Mouse (Mus musculus): ENCODE measurements around the gene Ifi27. TPM values are rescaled to one million over a fixed set of nuclear protein-coding genes. Genes with fewer than 3 reads are reported as not detected.

Gene Ifi27
- total and polyA plus RNA-seq, 2 experiments: 149 to 288 TPM

- TF ChIP-seq POLR2A (IDR thresholded peaks at IDR 0.05; ENCODE audit: extremely low read depth, insufficient read depth, low read length) (no peak), CTCF (IDR thresholded peaks at IDR 0.05; ENCODE audit: low read depth, low read length) (no peak)
Observed at GRCm38 (mm10) chr12:103425016-103425728, 8.8 kb upstream of the Ifi27 start.

GRCm38 (mm10) chr12:103425729-103426470, 8.1 kb upstream of the Ifi27 start, which contains the start of gene Ddx24:
Gene Ddx24 (minus strand): TSS chr12:103425830.
- peaks cover 6% of the 10 kb centered on the region; the same call in 1 of the 2 replicates for H3K36me3 ChIP-seq (ENCODE audit: control insufficient read depth, insufficient read depth, low read length)
- peak within 1 kb of the TSS; percentile 52 for H3K27ac ChIP-seq (replicated peaks; ENCODE audit: insufficient read depth, low read depth, low read length)
- H3K4me1 ChIP-seq (ENCODE audit: control insufficient read depth, insufficient read depth, low read length): peaks cover 14% of the 10 kb centered on the region
- H3K4me3 ChIP-seq (ENCODE audit: insufficient read depth, low read depth, low read length): peak within 1 kb of the TSS; percentile 96
- H3K79me2 ChIP-seq (ENCODE audit: control insufficient read depth, insufficient read depth, low read length): peaks cover 15% of the 10 kb centered on the region; the same call in 1 of the 2 replicates
- peak within 1 kb of the TSS; percentile 94 for H3K9ac ChIP-seq (ENCODE audit: low read depth, low read length)
- WGBS: 1% methylated on average over 33 of the region's 33 CpGs
- TF ChIP-seq CTCF (IDR thresholded peaks at IDR 0.05; ENCODE audit: low read depth, low read length) (peak; percentile 97), POLR2A (IDR thresholded peaks at IDR 0.05; ENCODE audit: extremely low read depth, insufficient read depth, low read length) (peak; percentile 80; the same call in 1 of the 2 replicates)
- DNase-seq (ENCODE audit: extremely low read depth, low read depth, low spot score): peak; percentile 96
- no peaks in the 10 kb centered on the region for H3K27me3 ChIP-seq (ENCODE audit: control insufficient read depth, insufficient read depth, low read length)

More at GRCm38 (mm10) chr12:103425016-103425728, 8.8 kb upstream of the Ifi27 start:
- no peaks in the 10 kb centered on the region for H3K27me3 ChIP-seq (ENCODE audit: control insufficient read depth, insufficient read depth, low read length)
- H3K36me3 ChIP-seq (ENCODE audit: control insufficient read depth, insufficient read depth, low read length): peaks cover 6% of the 10 kb centered on the region; the same call in 1 of the 2 replicates
- H3K9ac ChIP-seq (ENCODE audit: low read depth, low read length): peak overlapping the region; percentile 94
- H3K79me2 ChIP-seq (ENCODE audit: control insufficient read depth, insufficient read depth, low read length): peaks cover 15% of the 10 kb centered on the region; the same call in 1 of the 2 replicates
- H3K4me1 ChIP-seq (ENCODE audit: control insufficient read depth, insufficient read depth, low read length): peaks cover 14% of the 10 kb centered on the region
- whole genome bisulfite sequencing: 6% methylated on average over 33 of the region's 33 CpGs
- peak overlapping the region; percentile 96 for H3K4me3 ChIP-seq (ENCODE audit: insufficient read depth, low read depth, low read length)
- no peak for DNase-seq (ENCODE audit: extremely low read depth, low read depth, low spot score)
- H3K27ac ChIP-seq (replicated peaks; ENCODE audit: insufficient read depth, low read depth, low read length): peak overlapping the region; percentile 52

GRCm38 (mm10) chr12:103426710-103427109, 7.3 kb upstream of the Ifi27 start:
- TF ChIP-seq CTCF (IDR thresholded peaks at IDR 0.05; ENCODE audit: low read depth, low read length) (no peak), POLR2A (IDR thresholded peaks at IDR 0.05; ENCODE audit: extremely low read depth, insufficient read depth, low read length) (no peak)
- Histone ChIP-seq H3K4me3 (ENCODE audit: insufficient read depth, low read depth, low read length) (no peak overlapping the region), H3K36me3 (ENCODE audit: control insufficient read depth, insufficient read depth, low read length) (peaks cover 6% of the 10 kb centered on the region; the same call in 1 of the 2 replicates), H3K27me3 (ENCODE audit: control insufficient read depth, insufficient read depth, low read length) (no peaks in the 10 kb centered on the region), H3K79me2 (ENCODE audit: control insufficient read depth, insufficient read depth, low read length) (peaks cover 13% of the 10 kb centered on the region; the same call in 1 of the 2 replicates), H3K4me1 (ENCODE audit: control insufficient read depth, insufficient read depth, low read length) (peaks cover 14% of the 10 kb centered on the region), H3K9ac (ENCODE audit: low read depth, low read length) (no peak overlapping the region), H3K27ac (replicated peaks; ENCODE audit: insufficient read depth, low read depth, low read length) (no peak overlapping the region)
- no peak for DNase-seq (ENCODE audit: extremely low read depth, low read depth, low spot score)
- 94% methylated on average over 7 of the region's 7 CpGs for WGBS

- DNase-seq (ENCODE audit: extremely low read depth, low read depth, low spot score): peak; percentile 83
Observed at GRCm38 (mm10) chr12:103433430-103433829, 581 bp upstream of the Ifi27 start.

GRCm38 (mm10) chr12:103434861-103435260, 850 bp downstream of the Ifi27 start:
- no peak for TF ChIP-seq POLR2A (IDR thresholded peaks at IDR 0.05; ENCODE audit: extremely low read depth, insufficient read depth, low read length)
- no peak for TF ChIP-seq CTCF (IDR thresholded peaks at IDR 0.05; ENCODE audit: low read depth, low read length)
- Histone ChIP-seq H3K9ac (ENCODE audit: low read depth, low read length) (peak overlapping the region; percentile 78), H3K27ac (replicated peaks; ENCODE audit: insufficient read depth, low read depth, low read length) (peak overlapping the region; percentile 94), H3K27me3 (ENCODE audit: control insufficient read depth, insufficient read depth, low read length) (no peaks in the 10 kb centered on the region), H3K4me3 (ENCODE audit: insufficient read depth, low read depth, low read length) (peak overlapping the region; percentile 44), H3K79me2 (ENCODE audit: control insufficient read depth, insufficient read depth, low read length) (no peaks in the 10 kb centered on the region), H3K36me3 (ENCODE audit: control insufficient read depth, insufficient read depth, low read length) (peaks cover 5% of the 10 kb centered on the region; the same call in 1 of the 2 replicates), H3K4me1 (ENCODE audit: control insufficient read depth, insufficient read depth, low read length) (0 out of 2 replicates have a peak, but pooled peaks cover 2% of the 10 kb centered on the region)
- no peak for DNase-seq (ENCODE audit: extremely low read depth, low read depth, low spot score)

More at GRCm38 (mm10) chr12:103433430-103433829, 581 bp upstream of the Ifi27 start:
- H3K4me3 ChIP-seq (ENCODE audit: insufficient read depth, low read depth, low read length): no peak overlapping the region
- H3K27ac ChIP-seq (replicated peaks; ENCODE audit: insufficient read depth, low read depth, low read length): peak overlapping the region; percentile 57
- TF ChIP-seq CTCF (IDR thresholded peaks at IDR 0.05; ENCODE audit: low read depth, low read length) (no peak), POLR2A (IDR thresholded peaks at IDR 0.05; ENCODE audit: extremely low read depth, insufficient read depth, low read length) (no peak)
- H3K79me2 ChIP-seq (ENCODE audit: control insufficient read depth, insufficient read depth, low read length): no peaks in the 10 kb centered on the region
- peaks cover 3% of the 10 kb centered on the region; the same call in 1 of the 2 replicates for H3K36me3 ChIP-seq (ENCODE audit: control insufficient read depth, insufficient read depth, low read length)
- no peaks in the 10 kb centered on the region for H3K27me3 ChIP-seq (ENCODE audit: control insufficient read depth, insufficient read depth, low read length)
- H3K4me1 ChIP-seq (ENCODE audit: control insufficient read depth, insufficient read depth, low read length): 0 out of 2 replicates have a peak, but pooled peaks cover 2% of the 10 kb centered on the region
- WGBS: 26% methylated on average over 2 of the region's 2 CpGs
- no peak overlapping the region for H3K9ac ChIP-seq (ENCODE audit: low read depth, low read length)

Measured in liver, adult 2 months (tissue).